Mouse (Mus musculus) neutrophil, adult 65 days (primary cell): Measurements from ENCODE around the gene Unc93a2. TPM values are rescaled to one million over a fixed set of nuclear protein-coding genes. Genes with fewer than 3 reads are reported as not detected.

Experiments
- total RNA-seq: library from RNA; stranded (reverse); gene quantifications from 2 replicates; pipeline ENCODE4 v1.2.4, GENCODE M21; 2023

The Unc93a2 gene
- total RNA-seq, result 3.2 and 4.9 TPM in 2 replicates

DNA sequence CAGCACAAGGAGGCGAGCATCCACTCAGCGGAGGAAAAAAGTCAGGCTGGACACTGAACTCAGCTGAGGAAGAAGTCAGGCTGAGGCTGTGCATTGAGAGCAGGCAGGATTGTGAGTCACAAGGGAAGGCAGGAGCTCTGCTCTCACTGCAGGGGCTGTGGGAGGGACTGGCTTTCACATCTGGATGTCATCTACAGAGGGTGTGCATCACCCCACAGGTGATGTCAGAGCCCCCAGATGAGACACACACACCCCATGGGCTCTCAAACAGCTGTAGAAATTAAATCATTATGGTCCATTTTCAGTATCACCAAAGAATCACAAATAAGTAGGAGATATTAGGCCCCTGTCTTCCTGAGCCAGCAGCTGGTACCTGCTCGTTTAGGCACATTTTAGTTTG lies at the start of gene Unc93a2:
Unc93a2 (minus strand) TSS at position 101 of the 400 bp plus-strand sequence.

GRCm38 (mm10) chr17:7371879-7372278 lies 13.4 kb downstream of the Unc93a2 start, which contains the start of gene Gm49630:
Gene Gm49630 (minus strand): TSS chr17:7371979.

GRCm38 (mm10) chr17:7352596-7352995 lies 32.7 kb downstream of the Unc93a2 start, which contains the start of gene Ttll2:
Gene Ttll2 (minus strand): TSS chr17:7352696.

GRCm38 (mm10) chr17:7324346-7324745 lies 60.9 kb downstream of the Unc93a2 start, which contains the start of gene Tcp10a:
Gene Tcp10a (plus strand): TSS chr17:7324646.

Other genes with a start within 250 kb of the Unc93a2 start
- gene Rps6ka2, start 215.3 kb downstream of the Unc93a2 start, total RNA-seq, result 55.8 and 75.8 TPM in 2 replicates
- 0.20 and 2.7 TPM in 2 replicates for gene Tcp10a, start 60.8 kb downstream of the Unc93a2 start, total RNA-seq
- not detected in 2 replicates for gene Ttll2, start 32.8 kb downstream of the Unc93a2 start, total RNA-seq
- not detected in 2 replicates for gene Gm49630, start 13.5 kb downstream of the Unc93a2 start, total RNA-seq